Mouse (Mus musculus): ENCODE data around the gene Trim26.
A peak's percentile ranks its signal among the peaks of the same experiment; 100 is the strongest.
"Not testable (repeated sequence)": the region's sequence is repeated elsewhere in the genome, so short reads cannot be mapped to it uniquely, and the experiment has no call there.

Trim26 gene

GRCm38 (mm10) chr17:36851200-36851599, 14.3 kb downstream of the Trim26 start:
- no peak for DNase-seq (ENCODE audit: low read depth)

GRCm38 (mm10) chr17:36851627-36852026, 14.7 kb downstream of the Trim26 start:
- no peak for DNase-seq (ENCODE audit: low read depth)

DNA sequence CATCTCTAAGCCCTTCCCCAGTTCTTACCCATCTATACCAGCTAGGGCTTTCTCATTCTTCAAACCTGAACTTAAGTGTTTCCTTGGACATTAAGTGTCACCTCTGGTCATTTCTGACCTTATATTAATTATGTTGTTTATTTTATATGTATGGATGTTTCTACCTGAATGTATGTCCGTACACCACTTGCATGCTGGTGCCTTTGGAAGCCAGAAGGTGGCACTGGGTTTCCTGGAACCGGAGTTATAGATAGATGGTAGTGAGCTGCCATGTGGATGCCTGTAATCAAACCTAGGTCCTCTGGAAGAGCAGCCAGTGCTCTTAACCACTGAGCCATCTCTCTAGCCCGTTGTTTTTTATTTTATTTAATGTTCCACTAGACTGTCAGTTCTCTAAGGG, 18.6 kb downstream of the Trim26 start:
- no peak for DNase-seq (ENCODE audit: low read depth)

GRCm38 (mm10) chr17:36856236-36856635, 19.3 kb downstream of the Trim26 start:
- no peak for DNase-seq (ENCODE audit: low read depth)

- no peak for DNase-seq (ENCODE audit: low read depth)
These were observed 21.2 kb downstream of the Trim26 start for GRCm38 (mm10) chr17:36858181-36858580.

DNA sequence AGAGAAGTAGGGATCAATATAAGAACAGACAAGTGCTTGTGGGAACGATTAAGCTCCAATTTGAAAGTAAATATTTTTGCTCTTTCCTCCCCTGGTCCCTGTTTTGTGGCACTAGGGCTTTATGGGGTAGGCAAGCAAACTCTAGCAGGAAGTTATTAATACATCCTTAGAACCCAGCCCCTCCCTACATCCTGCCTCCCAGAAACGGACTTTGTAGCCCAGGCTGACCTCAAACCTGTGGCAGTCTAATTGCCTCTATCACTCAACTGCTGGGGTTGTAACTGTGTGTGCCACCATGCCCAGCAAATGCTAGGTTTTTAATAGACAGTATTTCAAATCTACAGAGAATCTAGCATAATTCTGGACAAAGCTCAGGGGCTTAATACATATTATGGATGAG, 24.7 kb downstream of the Trim26 start:
- no peak for DNase-seq (ENCODE audit: low read depth)

DNA sequence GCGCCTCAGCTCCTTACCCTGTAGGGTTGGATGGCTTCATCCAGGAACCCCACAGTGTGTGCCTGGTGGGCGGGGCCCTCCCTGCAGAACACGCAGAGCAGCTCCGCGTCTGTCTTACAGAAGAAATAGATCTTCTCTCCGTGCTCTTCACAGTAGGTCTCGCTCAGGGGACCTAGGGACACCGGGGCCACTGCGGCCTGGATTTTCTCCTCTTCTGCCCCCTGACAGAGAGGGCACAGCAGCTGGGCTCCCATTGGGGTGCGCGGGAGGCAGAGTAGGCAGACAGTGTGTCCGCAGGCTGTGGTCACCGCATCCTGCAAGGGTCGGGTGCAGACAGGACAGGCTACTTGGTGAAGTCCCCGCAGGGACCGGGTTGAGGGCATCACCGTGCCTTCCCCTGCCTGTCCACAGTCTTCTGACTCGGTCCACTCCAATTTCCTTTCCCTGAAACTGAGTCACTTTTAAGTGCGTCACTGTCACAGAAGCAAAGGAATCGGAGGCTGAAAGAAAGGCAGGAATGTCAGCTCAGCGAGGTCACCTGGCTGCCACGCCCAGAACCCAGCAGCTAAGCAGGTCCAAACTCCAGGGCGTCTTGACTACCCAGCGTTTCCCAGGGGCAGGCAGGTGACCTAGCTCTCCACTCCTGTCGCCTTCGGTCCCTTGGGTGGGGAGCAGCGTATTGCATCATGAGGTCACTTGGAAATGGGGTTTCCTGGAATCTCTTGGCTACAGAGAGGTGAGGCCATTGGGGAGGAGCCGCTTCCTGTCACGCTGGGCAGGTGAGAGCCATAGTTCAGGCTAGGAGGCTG, 30.0 kb downstream of the Trim26 start, which contains the start of gene Trim15:
Gene Trim15, minus strand, starts transcription at position 492 of the 809 bp plus-strand sequence.
- DNase-seq (ENCODE audit: low read depth), result no peak

GRCm38 (mm10) chr17:36868836-36869235, 31.9 kb downstream of the Trim26 start:
- DNase-seq (ENCODE audit: low read depth), result no peak

- DNase-seq (ENCODE audit: low read depth), result no peak
These were observed 32.5 kb downstream of the Trim26 start, which contains the start of gene Trim10 for GRCm38 (mm10) chr17:36869284-36869954. Gene Trim10 (plus strand): TSS chr17:36869574.

DNA sequence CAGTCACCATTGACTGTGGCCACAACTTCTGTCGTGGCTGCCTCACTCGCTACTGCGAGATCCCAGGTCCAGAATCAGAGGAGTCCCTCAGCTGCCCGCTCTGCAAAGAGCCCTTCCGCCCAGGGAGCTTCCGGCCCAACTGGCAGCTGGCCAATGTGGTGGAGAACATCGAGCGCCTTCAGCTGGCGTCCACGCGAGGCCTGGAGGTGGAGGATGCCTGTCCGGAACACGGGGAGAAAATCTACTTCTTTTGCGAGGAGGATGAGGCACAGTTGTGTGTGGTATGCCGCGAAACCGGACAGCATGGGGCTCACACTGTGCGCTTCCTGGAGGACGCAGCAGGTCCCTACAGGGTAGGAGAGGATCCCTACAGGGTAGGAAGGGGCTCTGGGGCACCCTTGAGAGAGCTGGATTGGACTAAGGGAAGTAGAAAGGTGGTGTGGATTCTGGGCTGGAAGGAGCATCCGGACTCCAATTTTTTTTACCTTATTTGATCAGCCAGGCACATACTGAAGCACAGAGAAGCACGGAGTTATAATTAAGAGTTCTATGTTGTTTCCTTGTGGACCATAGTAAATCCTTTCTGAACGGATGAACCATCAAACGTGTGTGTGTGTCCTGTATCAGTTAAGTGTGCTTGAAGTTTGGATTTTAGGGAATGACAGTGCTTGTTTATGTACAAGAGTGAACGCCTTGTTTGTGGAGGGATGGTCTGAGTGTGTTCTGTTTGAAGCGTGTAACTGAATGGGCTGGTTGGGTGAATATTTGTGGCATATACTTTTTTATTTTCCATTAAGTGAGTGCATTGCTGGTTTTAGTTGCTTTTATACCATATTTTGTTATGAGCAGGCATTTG, 33.2 kb downstream of the Trim26 start:
- DNase-seq (ENCODE audit: low read depth), result no peak

DNA sequence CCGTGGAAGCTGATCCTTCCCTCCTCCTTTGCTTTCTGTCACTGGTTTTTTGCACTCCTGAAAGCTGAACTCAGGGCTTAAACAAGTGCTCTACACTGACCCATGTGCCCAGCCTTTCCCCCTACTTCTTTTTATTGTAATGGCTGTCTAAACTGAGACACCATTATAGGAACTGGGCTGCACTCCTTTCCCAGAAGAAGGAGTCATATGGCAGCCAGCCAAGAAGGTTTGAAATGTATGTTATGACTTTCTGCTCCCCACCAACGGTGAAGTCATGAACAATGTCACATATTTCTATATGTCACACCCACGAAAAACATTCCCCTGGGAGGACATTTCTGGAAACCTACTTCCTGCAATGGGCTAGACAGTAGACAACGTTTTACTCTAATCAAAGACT, 37.7 kb downstream of the Trim26 start:
- DNase-seq (ENCODE audit: low read depth), result peak; percentile 48

DNA sequence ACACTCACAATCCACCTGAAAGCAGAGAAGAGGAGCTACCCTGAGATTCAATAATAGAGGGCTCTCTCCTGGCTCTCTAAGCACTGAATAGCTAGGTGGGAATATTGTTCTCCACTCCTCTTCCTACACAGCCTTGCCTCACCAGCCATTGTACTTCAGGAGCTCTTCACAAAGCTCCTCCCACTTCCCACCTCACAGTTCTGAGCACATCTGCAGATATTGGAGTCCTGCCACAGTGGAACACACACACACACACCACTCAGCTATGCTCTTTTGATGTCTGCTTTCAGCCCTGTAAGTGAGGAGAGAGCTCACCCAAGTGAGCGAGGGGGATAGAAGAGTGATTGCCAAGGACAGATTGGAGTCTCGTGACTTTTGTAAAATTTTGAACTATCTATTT, 46.4 kb downstream of the Trim26 start:
- peak; percentile 41 for DNase-seq (ENCODE audit: low read depth)

- DNase-seq (ENCODE audit: low read depth), result no peak
These were observed 48.3 kb downstream of the Trim26 start for GRCm38 (mm10) chr17:36885132-36885790.

GRCm38 (mm10) chr17:36890073-36890903, 53.4 kb downstream of the Trim26 start, which contains the start of gene Trim40:
Gene Trim40 (minus strand): TSS chr17:36890123.
- DNase-seq (ENCODE audit: low read depth), result no peak

- not testable (repeated sequence) for DNase-seq (ENCODE audit: low read depth)
These were observed 54.6 kb downstream of the Trim26 start for GRCm38 (mm10) chr17:36891496-36891895.

DNA sequence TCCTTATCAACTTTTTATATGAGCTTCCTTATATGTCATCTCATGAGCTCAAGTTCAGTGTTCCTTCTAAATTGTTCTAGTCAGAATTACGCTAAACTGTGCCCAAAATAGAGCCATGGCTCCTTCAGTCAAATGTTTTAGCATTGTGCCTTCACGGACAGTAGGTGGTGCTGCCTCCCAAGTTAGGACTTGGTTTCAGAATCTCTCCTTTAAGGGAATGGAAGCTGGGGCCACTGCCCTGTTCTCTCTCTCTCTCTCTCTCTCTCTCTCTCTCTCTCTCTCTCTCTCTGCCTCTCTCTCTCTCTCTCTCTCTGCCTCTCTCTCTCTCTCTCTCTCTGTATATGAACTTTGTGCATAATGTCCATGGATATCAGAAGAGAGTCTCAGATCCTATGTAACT, 55.4 kb downstream of the Trim26 start:
- DNase-seq (ENCODE audit: low read depth), result peak; percentile 80

- DNase-seq (ENCODE audit: low read depth), result no peak
These were observed 56.5 kb downstream of the Trim26 start for GRCm38 (mm10) chr17:36893387-36893786.

- DNase-seq (ENCODE audit: low read depth), result peak; percentile 81
These were observed 59.6 kb downstream of the Trim26 start for GRCm38 (mm10) chr17:36896583-36896982.

DNA sequence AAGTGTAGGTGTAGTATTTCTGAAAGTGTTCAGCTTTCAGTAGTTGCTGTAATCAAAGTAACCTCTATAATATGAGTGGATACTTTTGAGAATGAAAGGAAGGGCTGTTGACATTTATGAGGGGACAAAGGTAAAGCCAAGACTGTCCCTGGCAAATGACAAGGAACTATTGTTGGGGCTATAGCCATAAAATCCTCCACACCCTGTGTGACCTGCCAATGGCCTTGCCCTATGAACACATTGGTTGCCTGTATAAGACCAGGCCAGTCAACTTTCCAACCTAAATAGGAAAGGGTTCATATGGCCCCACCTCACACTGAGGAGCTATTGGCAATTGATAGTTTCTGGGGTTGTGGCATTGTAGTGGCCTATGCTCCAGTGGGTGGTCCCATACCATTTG, 60.1 kb downstream of the Trim26 start:
- DNase-seq (ENCODE audit: low read depth), result no peak

GRCm38 (mm10) chr17:36897552-36898205, 60.7 kb downstream of the Trim26 start, which contains the start of gene Trim31:
Gene Trim31 (plus strand): TSS chr17:36898118.
- DNase-seq (ENCODE audit: low read depth), result no peak
